Mouse (Mus musculus) cerebellum, adult 2 months (tissue): ENCODE data around the gene Eif5. TPM values are rescaled to one million over a fixed set of nuclear protein-coding genes. Genes with fewer than 3 reads are reported as not detected.
A peak's percentile ranks its signal among the peaks of the same experiment; 100 is the strongest.
"Not testable (repeated sequence)": the region's sequence is repeated elsewhere in the genome, so short reads cannot be mapped to it uniquely, and the experiment has no call there.

Source experiments
- DNase-seq, 2 experiments: peaks; one replicate each; pipeline ENCODE4 v3.0.0; 2021
- H3K27ac ChIP-seq: fragments of 200-500 bp; 2 replicates; pipeline ENCODE4 v1.5.1; 2012; ENCODE audit warnings: low read length, control low read depth, inconsistent platforms; ENCODE audit not compliant: insufficient read depth
- H3K27me3 ChIP-seq: fragments of 200-500 bp; 2 replicates; pipeline ENCODE4 v1.6.1; 2012; ENCODE audit warnings: inconsistent platforms, mild to moderate bottlenecking, low read length, moderate library complexity; ENCODE audit not compliant: control insufficient read depth, insufficient read depth
- H3K4me1 ChIP-seq: fragments of 200-500 bp; 2 replicates; pipeline ENCODE4 v1.6.1; 2011; ENCODE audit warnings: low read length; ENCODE audit not compliant: control insufficient read depth, insufficient read depth
- H3K4me3 ChIP-seq: fragments of 200-500 bp; replicated peaks from 2 replicates; pipeline ENCODE3; 2011; ENCODE audit warnings: mild to moderate bottlenecking, low read depth, low read length, control low read depth; ENCODE audit not compliant: insufficient read depth
- CTCF ChIP-seq: fragments of 200-500 bp; IDR thresholded peaks from 2 replicates; pipeline ENCODE4 v1.5.1; 2011; ENCODE audit warnings: low read depth, mild to moderate bottlenecking, control low read depth, low read length, moderate library complexity, borderline replicate concordance; ENCODE audit not compliant: insufficient read depth
- POLR2A ChIP-seq: fragments of 200-500 bp; IDR thresholded peaks from 2 replicates; pipeline ENCODE4 v1.6.1; 2011; ENCODE audit warnings: low read length, control low read depth, borderline replicate concordance; ENCODE audit not compliant: insufficient read depth
- WGBS: fragments of 180-500 bp; shearing (Covaris S2); methylation state at CpG from one replicate; pipeline ENCODE4 v1.1.7; 2018; 5-methylcytosine and 5-hydroxymethylcytosine counted together
- polyA plus RNA-seq: library from polyadenylated mRNA; depleted of rRNA; stranded (reverse); fragments of >200 nt; gene quantifications from 2 replicates; pipeline ENCODE4 v1.2.3, GENCODE M21; 2012

The Eif5 gene
- polyA plus RNA-seq, 1 experiment, result 176 TPM

DNA sequence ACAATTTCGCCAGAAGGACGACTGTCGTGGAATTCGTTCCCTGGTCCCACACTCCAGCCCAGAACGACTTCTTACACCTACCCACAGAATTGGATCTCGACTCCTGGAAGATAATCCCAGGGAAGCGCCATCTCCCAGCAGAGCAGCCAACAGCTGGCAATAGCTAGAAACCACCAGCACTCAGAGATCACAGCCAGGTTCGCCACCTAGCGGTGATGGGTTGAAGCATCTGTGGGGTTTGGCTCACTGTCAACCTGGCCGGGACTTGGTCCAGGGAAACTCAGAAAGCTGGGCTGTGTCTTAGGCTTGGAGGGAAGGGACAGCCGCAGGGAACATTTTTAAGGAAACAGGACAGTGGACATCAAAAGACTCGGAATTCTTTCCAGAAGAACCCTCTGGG is 32.9 kb upstream of the Eif5 start:
- TF ChIP-seq POLR2A (no peak), CTCF (peak; percentile 94)
- 3% methylated on average over 12 of the region's 12 CpGs for WGBS
- no peak overlapping the region for H3K27ac ChIP-seq
- no peaks in the 10 kb centered on the region for H3K4me1 ChIP-seq
- DNase-seq, result peak; percentile 91 to 97
- no peaks in the 10 kb centered on the region for H3K27me3 ChIP-seq
- peak overlapping the region; percentile 39 for H3K4me3 ChIP-seq

DNA sequence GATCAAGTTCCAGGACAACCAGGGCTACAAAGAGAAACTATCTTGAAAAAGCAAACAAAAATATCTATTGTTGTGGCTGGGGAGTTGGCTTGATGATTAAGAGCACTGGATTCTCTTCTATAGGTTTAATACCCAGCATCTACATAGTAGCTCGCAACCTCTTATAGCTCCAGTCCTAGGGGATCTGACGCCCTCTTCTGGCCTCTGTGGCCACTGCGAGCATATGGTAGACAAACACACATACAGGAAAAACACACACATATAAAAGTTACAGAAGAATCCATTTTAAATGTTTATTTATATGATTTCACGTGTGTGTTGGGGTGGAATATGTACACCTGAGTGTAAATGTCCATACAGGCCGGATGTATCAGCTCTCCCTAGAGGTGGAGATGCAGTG is 30.8 kb upstream of the Eif5 start:
- Histone ChIP-seq H3K4me1 (no peaks in the 10 kb centered on the region), H3K27ac (no peak overlapping the region), H3K4me3 (no peak overlapping the region), H3K27me3 (no peaks in the 10 kb centered on the region)
- TF ChIP-seq POLR2A, result no peak
- TF ChIP-seq CTCF, result no peak
- WGBS, result 64% methylated on average over 5 of the region's 5 CpGs
- no peak for DNase-seq

DNA sequence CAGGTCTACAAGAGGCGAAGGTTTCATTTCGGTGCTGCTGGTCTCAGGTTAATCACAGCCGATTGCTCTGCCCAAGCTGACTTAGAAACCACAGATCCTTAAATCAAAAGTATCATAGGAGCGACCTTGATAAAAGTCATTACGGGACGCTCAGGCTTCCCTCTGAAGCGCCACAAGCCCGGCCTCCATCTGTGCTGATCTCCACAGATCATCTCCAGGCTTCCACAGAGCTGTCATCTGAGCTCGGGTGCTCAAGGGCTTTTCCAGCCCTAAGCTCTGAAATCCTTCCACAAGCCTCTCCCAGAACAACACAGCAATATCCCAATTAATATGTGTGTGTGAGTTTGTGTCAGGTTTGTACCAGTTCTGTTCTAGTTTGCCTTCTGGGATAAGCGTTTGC is 29.9 kb upstream of the Eif5 start:
- H3K4me1 ChIP-seq, result no peaks in the 10 kb centered on the region
- 89% methylated on average over 10 of the region's 10 CpGs for WGBS
- no peak for DNase-seq
- H3K27me3 ChIP-seq, result no peaks in the 10 kb centered on the region
- no peak overlapping the region for H3K4me3 ChIP-seq
- no peak overlapping the region for H3K27ac ChIP-seq
- TF ChIP-seq POLR2A (no peak), CTCF (no peak)

DNA sequence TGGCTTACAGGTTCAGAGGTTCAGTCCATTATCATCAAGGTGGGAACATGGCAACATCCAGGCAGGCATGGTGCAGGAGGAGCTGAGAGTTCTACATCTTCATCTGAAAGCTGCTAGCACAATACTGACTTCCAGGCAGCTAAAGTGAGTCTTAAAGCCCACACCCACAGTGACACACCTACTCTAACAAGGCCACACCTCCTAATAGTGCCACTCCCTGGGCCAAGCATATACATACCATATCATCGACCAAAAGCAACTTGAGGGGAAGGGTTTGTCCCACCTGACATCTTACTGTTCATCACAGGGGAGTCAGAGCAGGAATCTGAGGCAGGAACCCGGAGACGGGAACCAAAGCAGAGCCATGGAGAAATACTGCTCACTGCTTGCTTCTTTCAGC is 29.4 kb upstream of the Eif5 start:
- not testable (repeated sequence) for DNase-seq, H3K4me3 ChIP-seq, H3K27me3 ChIP-seq, H3K4me1 ChIP-seq, H3K27ac ChIP-seq
- WGBS, result 84% methylated on average over 3 of the region's 3 CpGs

DNA sequence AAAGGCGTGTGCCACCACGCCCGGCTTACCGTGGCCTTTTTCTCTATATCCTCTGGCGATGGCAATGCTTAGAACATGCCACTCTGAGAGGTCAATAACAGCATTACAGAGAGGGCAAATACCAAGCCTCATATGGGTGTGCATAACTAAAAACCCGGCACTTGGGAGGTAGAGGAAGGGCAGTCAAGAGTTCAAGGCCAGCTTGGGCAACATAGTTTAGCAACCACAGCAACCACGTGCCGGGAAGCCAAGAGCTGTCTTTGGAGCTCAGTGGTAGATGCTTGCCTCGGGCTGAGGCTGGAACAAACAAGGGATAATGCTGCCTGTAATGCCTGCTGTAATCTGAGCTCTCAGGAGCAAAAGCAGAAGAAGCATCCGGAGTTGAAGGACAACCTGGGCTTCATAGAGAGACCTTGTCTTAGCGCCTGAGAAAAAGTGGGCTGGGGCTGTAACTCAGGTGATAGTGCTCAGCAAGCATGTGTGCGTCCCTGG is 25.2 kb upstream of the Eif5 start:
- no peak for TF ChIP-seq POLR2A
- no peak for TF ChIP-seq CTCF
- H3K4me3 ChIP-seq, result no peak overlapping the region
- WGBS, result 93% methylated on average over 12 of the region's 12 CpGs

DNA sequence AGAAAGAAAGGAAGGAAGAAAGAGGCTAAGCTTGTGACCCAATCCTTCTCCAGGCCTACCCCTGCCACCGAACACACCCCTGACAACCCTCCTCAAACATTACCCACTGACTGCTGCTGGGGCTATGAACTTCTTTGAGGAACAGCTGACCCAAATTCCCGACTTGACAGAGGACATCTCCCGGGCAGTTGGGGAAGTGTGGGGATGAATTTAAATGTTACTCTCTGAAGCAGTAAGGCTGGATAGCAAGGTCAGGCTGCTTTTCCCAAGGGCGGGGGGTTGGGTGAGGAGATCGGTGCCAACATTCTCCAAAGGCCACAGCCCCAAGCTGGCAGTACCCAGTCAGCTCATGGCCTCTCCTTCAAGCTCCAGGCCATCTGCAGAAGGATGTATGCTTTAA is 24.1 kb upstream of the Eif5 start:
- H3K27ac ChIP-seq, result no peak overlapping the region
- no peaks in the 10 kb centered on the region for H3K27me3 ChIP-seq
- H3K4me1 ChIP-seq, result peaks cover 7% of the 10 kb centered on the region
- WGBS, result 54% methylated on average over 5 of the region's 5 CpGs
- DNase-seq, result peak; percentile 21 to 56
- TF ChIP-seq POLR2A (no peak), CTCF (no peak)
- H3K4me3 ChIP-seq, result no peak overlapping the region

More for the DNA sequence above, 25.2 kb upstream of the Eif5 start:
- H3K27me3 ChIP-seq, result no peaks in the 10 kb centered on the region
- no peak for DNase-seq
- H3K27ac ChIP-seq, result no peak overlapping the region
- H3K4me1 ChIP-seq, result peaks cover 7% of the 10 kb centered on the region

DNA sequence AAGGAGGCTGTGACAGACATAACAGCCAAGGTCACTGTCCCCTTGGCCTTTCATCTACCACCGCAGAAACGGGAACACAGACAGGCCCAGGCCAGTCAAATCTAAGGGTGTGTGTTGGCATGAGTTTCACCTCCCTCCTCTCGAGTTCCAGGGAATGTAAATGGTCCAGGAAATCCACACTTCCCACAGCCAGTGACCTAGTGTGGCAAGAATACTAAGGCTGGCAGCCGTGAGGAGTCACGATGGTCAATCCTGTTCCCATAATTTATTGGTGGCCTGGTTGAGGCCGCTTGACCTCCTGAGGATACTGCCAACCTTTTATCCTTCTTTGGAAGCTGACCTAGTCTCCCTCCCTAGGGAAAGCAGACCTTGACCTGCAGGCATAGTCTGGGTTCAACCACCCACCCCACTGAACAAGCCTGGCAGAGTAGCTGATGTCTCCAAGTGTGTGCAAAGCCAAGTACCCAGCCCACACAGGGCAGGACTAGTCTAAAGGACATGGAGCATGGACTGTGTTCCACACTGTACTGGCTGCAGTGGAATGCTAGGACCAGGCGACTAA is 23.5 kb upstream of the Eif5 start:
- TF ChIP-seq CTCF (no peak), POLR2A (no peak)
- Histone ChIP-seq H3K27me3 (no peaks in the 10 kb centered on the region), H3K4me3 (no peak overlapping the region), H3K4me1 (peaks cover 7% of the 10 kb centered on the region), H3K27ac (peak overlapping the region; percentile 52; the same call in 1 of the 2 replicates)
- 55% methylated on average over 7 of the region's 7 CpGs for WGBS
- DNase-seq, result peak in 1 of 2 experiments; percentile 22

DNA sequence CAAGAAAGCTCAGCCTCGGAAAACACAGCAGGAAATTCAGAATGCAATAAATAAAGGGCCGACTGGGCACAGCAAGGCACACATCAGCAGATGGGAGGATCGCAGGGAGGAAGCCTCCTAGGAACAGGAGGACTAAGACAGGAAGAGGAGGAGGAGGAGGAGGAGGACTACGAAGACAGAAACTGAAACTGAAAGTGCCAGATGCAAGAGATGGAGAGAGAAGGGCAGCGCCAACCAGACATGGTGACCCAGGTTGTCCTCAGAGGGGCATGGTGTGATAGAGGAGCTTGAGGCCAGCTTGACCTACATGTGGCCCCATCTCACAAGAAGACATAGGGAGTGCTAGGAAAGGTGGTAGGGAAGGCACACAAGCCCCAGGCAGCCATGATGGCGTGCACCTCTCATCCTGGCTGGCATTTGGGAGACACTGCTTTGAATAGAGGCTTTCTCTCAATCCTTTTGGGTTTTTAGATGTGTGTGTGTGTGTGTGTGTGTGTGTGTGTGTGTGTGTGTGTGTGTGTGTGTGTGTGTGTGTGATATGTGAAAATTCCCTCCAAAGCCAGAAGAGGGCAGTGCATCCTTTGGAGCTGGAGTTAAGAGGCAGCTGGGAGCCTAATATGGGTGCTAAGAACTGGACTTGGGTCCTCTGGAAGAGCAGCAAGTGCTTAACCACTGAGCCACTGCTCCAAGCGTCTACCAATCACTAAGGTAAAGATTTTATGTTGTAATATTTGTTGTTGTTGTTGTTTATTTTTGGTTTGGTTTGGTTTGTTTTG is 22.8 kb upstream of the Eif5 start:
- WGBS, result 46% methylated on average over 7 of the region's 7 CpGs
- H3K4me1 ChIP-seq, result peaks cover 7% of the 10 kb centered on the region
- no peak for DNase-seq
- TF ChIP-seq POLR2A (no peak), CTCF (no peak)
- H3K4me3 ChIP-seq, result no peak overlapping the region
- no peaks in the 10 kb centered on the region for H3K27me3 ChIP-seq
- H3K27ac ChIP-seq, result peak overlapping the region; percentile 52; the same call in 1 of the 2 replicates
